Mouse (Mus musculus) cerebellum, adult 8-10 months (tissue): ENCODE data around the gene Serpine2.

Experiments
- DNase-seq: peaks from one replicate; pipeline ENCODE4 v3.0.0; 2022

The Serpine2 gene

DNA sequence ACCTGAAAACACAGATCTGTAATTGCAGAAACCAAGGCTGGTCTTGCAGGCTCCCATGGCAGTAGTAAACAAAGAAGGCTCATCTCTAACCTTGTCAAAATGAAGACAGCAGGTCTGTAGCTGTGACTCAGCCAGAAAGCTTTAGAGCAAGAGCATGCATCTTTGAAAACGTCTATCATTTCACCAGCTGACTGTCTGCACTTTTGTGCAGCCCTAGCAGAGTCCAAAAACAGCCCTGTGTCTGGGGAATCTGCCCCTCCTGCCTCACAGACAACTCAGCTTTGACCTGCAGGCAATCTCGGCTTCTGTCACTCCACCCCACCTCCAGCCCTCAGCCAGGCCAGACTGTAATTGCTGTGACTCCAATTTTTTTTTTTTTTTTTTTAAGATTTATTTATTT, 105.6 kb downstream of the Serpine2 start:
- no peak for DNase-seq

DNA sequence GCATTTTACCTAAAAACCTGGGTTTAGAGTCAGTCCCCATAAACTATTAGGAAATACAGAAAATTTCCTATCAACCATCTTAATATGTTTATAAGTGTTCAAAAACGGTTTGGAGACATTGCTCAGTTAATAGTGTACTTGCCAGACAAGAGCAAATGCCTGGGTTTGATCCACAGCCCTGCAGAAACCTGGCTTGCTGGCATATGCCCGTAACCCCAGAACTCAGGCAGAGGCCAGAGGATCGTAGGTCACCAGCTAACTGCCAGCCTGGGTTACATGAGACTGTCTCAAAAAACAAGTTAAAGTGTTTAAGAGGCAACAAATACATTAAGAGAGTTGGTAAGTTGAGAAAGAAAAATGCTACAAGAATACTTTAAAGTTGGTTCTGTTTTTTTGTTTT, 106.0 kb downstream of the Serpine2 start:
- no peak for DNase-seq

DNA sequence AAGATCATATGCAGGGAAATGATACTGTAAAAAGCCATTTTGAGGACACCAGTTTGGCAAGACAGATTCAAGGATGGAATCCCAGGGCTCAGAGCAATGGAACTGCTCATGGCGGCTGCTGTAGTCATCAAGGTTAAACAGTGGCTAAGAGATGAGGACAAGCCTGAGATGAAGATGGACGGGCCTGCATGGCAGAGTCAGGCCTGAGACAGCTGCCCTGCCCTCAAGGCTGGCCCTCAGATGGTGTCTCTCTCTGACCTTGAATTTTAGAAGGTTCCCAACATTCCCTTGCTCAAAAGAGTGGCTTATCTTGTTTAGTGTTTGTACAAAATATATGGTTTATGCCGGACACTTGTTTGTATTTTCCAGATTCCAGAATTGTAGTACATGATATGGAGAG, 107.5 kb downstream of the Serpine2 start:
- no peak for DNase-seq

DNA sequence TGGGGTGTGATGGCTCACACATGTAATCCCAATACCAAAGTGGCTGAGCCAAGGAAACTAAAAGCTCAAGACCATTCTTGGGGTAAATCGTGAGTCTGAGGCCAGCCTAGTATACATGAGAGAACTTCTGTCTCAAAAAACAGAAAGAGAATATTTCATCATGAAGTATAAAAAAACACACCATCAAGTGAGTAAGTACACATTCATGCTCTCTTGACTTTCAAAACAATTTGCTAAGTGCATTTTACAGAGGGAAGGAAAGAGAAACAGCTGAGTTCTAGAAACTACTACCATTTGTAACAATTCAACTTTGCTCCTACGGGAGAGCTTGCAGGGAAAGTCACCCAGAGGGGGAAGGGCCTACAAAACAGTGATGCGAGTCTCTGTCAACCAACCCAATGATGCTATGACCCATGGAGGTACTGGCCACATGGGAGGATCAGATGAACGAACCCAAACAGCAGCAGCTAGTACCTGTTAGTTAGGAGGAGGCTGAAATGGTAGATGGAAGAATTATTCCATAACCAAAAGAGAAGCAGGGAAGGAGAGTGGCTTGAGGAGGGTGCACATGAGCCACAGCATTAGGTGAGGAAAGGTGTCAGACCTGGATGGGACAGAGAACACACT, 108.2 kb downstream of the Serpine2 start:
- no peak for DNase-seq

DNA sequence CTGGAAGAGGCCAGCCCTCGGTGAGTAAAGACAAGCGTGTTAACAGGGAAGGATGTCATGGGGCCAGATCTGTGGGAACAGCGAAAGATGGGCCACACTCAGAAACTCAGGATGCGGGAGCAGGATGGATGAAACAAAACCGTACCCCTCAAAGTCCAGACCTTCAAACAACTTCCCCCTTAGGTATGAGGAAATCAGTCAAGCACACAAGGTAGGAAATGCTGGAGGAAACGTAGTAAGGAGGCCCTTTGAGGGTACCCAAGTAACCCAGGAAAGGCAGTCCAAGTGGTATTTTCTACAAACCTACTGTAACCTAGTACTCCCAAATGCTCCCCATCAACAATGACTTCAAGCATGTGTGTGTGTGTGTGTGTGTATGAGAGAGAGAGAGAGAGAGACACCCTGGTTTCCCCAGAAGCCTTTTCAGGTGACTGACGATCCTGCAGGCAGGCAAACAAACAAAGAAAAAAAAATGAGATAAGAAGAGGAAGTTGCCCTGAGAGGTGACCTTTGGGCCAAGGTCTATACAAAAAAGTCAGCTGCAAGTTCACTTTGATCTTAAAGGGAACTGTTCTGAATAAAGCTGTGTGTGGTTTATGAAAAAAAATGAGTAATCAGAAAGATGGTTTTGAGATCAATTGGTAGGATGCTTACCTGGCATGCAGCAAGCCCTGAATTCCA, 108.8 kb downstream of the Serpine2 start:
- no peak for DNase-seq

DNA sequence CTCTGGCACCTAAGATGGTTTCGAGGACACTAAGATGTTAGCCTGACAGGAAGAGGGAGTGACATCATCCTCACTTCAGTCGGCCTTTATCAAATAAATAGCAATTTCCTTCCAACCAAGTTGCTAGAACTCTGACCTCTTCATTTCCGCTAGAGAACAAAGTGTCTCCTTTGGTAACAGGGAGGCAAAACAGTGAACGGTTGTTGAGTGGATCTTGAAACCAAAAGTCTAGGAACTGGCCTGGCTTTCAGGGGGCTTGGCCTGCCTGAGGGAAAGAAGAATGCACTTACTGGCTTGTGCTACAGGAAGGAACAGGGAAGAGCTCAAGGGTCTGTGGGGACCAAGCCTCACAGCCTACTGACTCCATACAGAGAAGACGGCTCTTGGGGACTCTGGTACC, 109.8 kb downstream of the Serpine2 start:
- no peak for DNase-seq

DNA sequence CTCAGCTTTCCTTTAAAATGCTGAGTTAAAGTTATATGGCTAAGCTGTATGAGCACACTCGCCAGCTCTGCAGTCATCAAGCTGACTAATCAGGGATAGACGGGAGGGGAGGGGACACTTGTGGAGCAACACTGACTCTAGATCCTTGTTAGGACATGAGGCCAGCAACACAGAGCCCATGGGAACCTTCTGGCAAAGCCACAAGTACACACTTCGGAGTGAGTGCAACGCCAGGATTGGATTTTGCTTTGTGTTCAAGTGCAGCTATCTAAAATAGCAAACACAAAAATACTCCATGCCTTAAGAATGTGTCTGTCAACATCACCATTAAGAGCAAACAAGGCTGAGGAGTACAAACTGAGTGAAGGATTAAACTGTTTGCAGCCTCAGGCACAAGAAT, 114.9 kb downstream of the Serpine2 start:
- DNase-seq, result no peak
